Mouse (Mus musculus) heart, adult 11 months (tissue): Measurements from ENCODE around the gene Bcl9l.

ENCODE experiments used
- DNase-seq: peaks from one replicate; pipeline ENCODE4 v3.0.0; 2022

Gene Bcl9l

GRCm38 (mm10) chr9:44498421-44499355, 16.1 kb downstream of the Bcl9l start:
- peak; percentile 98 for DNase-seq

- DNase-seq, result peak; percentile 98
Measured at GRCm38 (mm10) chr9:44499356-44500162, 16.9 kb downstream of the Bcl9l start.

- DNase-seq, result no peak
Measured at GRCm38 (mm10) chr9:44500163-44500533, 17.5 kb downstream of the Bcl9l start.

- peak; percentile 95 for DNase-seq
Measured at GRCm38 (mm10) chr9:44500638-44501175, 18.1 kb downstream of the Bcl9l start.

- peak; percentile 93 for DNase-seq
Measured at GRCm38 (mm10) chr9:44501206-44501879, 18.7 kb downstream of the Bcl9l start.

GRCm38 (mm10) chr9:44502006-44502405, 19.4 kb downstream of the Bcl9l start:
- DNase-seq, result peak; percentile 94

GRCm38 (mm10) chr9:44504893-44505823, 22.5 kb downstream of the Bcl9l start:
- DNase-seq, result peak; percentile 92

GRCm38 (mm10) chr9:44505824-44506467, 23.3 kb downstream of the Bcl9l start:
- DNase-seq, result no peak

GRCm38 (mm10) chr9:44506566-44506965, 23.9 kb downstream of the Bcl9l start:
- DNase-seq, result peak; percentile 92

- peak; percentile 93 for DNase-seq
Measured at GRCm38 (mm10) chr9:44507345-44507744, 24.7 kb downstream of the Bcl9l start.

- DNase-seq, result peak; percentile 91
Measured at GRCm38 (mm10) chr9:44508124-44508619, 25.5 kb downstream of the Bcl9l start.

- DNase-seq, result peak; percentile 96
Measured at GRCm38 (mm10) chr9:44508721-44509486, 26.3 kb downstream of the Bcl9l start.

- peak; percentile 99 for DNase-seq
Measured at GRCm38 (mm10) chr9:44509487-44510354, 27.1 kb downstream of the Bcl9l start.

- peak; percentile 96 for DNase-seq
Measured at GRCm38 (mm10) chr9:44510355-44510871, 27.8 kb downstream of the Bcl9l start.

- peak; percentile 98 for DNase-seq
Measured at GRCm38 (mm10) chr9:44510872-44511601, 28.4 kb downstream of the Bcl9l start.

GRCm38 (mm10) chr9:44511935-44512716, 29.5 kb downstream of the Bcl9l start:
- DNase-seq, result peak; percentile 96

- DNase-seq, result peak; percentile 92
Measured at GRCm38 (mm10) chr9:44512717-44513003, 30.0 kb downstream of the Bcl9l start.
